ENCODE assay signal across 29 mouse cellular contexts in genomic region chr8:78651670-78652069, GRCm38 (mm10).
DNase-seq lines count a peak whose midpoint lies in the region; ATAC-seq and TF ChIP-seq lines count a peak whose summit lies in the region.
"Had no signal": no experiment of that assay in that cellular context is flagged by ENCODE, and none has a peak within 500 bp of the region (broad histone marks: within the 10 kb centered on the region; RNA-seq: fewer than 3 reads in every experiment).

No protein-coding gene starts in this region.

- DNase-seq in embryonic facial prominence, embryonic 14.5 days (ENCODE audit: low spot score): no peak
- no peak for DNase-seq in embryonic facial prominence, embryonic 10.5 days (ENCODE audit: low spot score)
- peak; percentile 64 for DNase-seq in kidney, postnatal 0 days (ENCODE audit: low spot score)
- peak; percentile 47 for DNase-seq in midbrain, embryonic 14.5 days
- DNase-seq in midbrain, embryonic 10.5 days (ENCODE audit: low spot score): no peak
- no peak for DNase-seq in stomach, postnatal 0 days (ENCODE audit: low spot score)
- DNase-seq in gastrocnemius, postnatal 25 days: no peak
- DNase-seq: adrenal gland, postnatal 10 days; cerebellum, adult 18-20 months; cerebellum, postnatal 14 days; gastrocnemius, postnatal 10 days; heart, postnatal 36 days; kidney, adult 9 months; kidney, postnatal 36 days; left cerebral cortex, postnatal 4 days; lung, postnatal 10 days; right cerebral cortex, adult 18-20 months; right cerebral cortex, postnatal 4 days; thymus, postnatal 4 days had no signal

- H3K4me3 ChIP-seq in embryonic facial prominence, embryonic 14.5 days (ENCODE audit: low read depth, low read length): no peak overlapping the region
- no peak overlapping the region for H3K4me3 ChIP-seq in embryonic facial prominence, embryonic 10.5 days
- H3K4me3 ChIP-seq in kidney, postnatal 0 days (replicated peaks; ENCODE audit: low read depth, low read length): no peak overlapping the region
- H3K4me3 ChIP-seq in kidney, embryonic 14.5 days (ENCODE audit: low read length): no peak overlapping the region
- H3K4me3 ChIP-seq in midbrain, embryonic 14.5 days (replicated peaks; ENCODE audit: low read depth, low read length): no peak overlapping the region
- no peak overlapping the region for H3K4me3 ChIP-seq in midbrain, embryonic 10.5 days
- no peak overlapping the region for H3K4me3 ChIP-seq in stomach, postnatal 0 days (ENCODE audit: low read depth, low read length)
- H3K4me3 ChIP-seq: embryonic facial prominence, embryonic 12.5 days; erythroblast, embryonic 14.5 days; forebrain, embryonic 12.5 days; heart, embryonic 15.5 days; limb, embryonic 15.5 days; liver, embryonic 15.5 days had no signal

- 71% methylated on average over 3 of the region's 3 CpGs for whole genome bisulfite sequencing in embryonic facial prominence, embryonic 14.5 days
- WGBS in embryonic facial prominence, embryonic 10.5 days: 80% methylated on average over 3 of the region's 3 CpGs
- WGBS in kidney, postnatal 0 days: 72% methylated on average over 3 of the region's 3 CpGs
- 80% methylated on average over 3 of the region's 3 CpGs for WGBS in kidney, embryonic 14.5 days
- 82% methylated on average over 3 of the region's 3 CpGs for WGBS in midbrain, embryonic 14.5 days
- WGBS in midbrain, embryonic 10.5 days: 90% methylated on average over 3 of the region's 3 CpGs
- WGBS in stomach, postnatal 0 days: 77% methylated on average over 3 of the region's 3 CpGs

- no peaks in the 10 kb centered on the region for H3K9me3 ChIP-seq in embryonic facial prominence, embryonic 14.5 days (ENCODE audit: control insufficient read depth, low read length)
- no peaks in the 10 kb centered on the region for H3K9me3 ChIP-seq in embryonic facial prominence, embryonic 10.5 days
- no peaks in the 10 kb centered on the region for H3K9me3 ChIP-seq in kidney, postnatal 0 days (replicated peaks; ENCODE audit: low read length)
- H3K9me3 ChIP-seq in kidney, embryonic 14.5 days (ENCODE audit: control insufficient read depth, low read length): no peaks in the 10 kb centered on the region
- H3K9me3 ChIP-seq in midbrain, embryonic 14.5 days (ENCODE audit: control insufficient read depth, low read length): no peaks in the 10 kb centered on the region
- H3K9me3 ChIP-seq in midbrain, embryonic 10.5 days (replicated peaks): no peaks in the 10 kb centered on the region
- no peaks in the 10 kb centered on the region for H3K9me3 ChIP-seq in stomach, postnatal 0 days (ENCODE audit: control insufficient read depth, low read length)
- H3K9me3 ChIP-seq: embryonic facial prominence, embryonic 12.5 days; forebrain, embryonic 12.5 days; heart, embryonic 15.5 days; limb, embryonic 15.5 days; liver, embryonic 15.5 days had no signal

- ATAC-seq in embryonic facial prominence, embryonic 14.5 days (ENCODE audit: low read depth): no peak
- no peak for ATAC-seq in kidney, postnatal 0 days (replicated peaks; ENCODE audit: low FRiP score, low read depth)
- no peak for ATAC-seq in kidney, embryonic 14.5 days (ENCODE audit: low FRiP score, low TSS enrichment)
- ATAC-seq in midbrain, embryonic 14.5 days (ENCODE audit: low FRiP score, low TSS enrichment): no peak
- no peak for ATAC-seq in stomach, postnatal 0 days (ENCODE audit: low FRiP score, low TSS enrichment)
- ATAC-seq: CD4-positive, CD25-positive, alpha-beta regulatory T cell, adult 4 months; midbrain, embryonic 16.5 days had no signal

- H3K9ac ChIP-seq in embryonic facial prominence, embryonic 14.5 days (ENCODE audit: low read depth, low read length): no peak overlapping the region
- no peak overlapping the region for H3K9ac ChIP-seq in kidney, postnatal 0 days (ENCODE audit: low read depth, low read length)
- H3K9ac ChIP-seq in kidney, embryonic 14.5 days (ENCODE audit: low read depth, low read length): no peak overlapping the region
- no peak overlapping the region for H3K9ac ChIP-seq in midbrain, embryonic 14.5 days (replicated peaks; ENCODE audit: low read length)
- no peak overlapping the region for H3K9ac ChIP-seq in stomach, postnatal 0 days (ENCODE audit: low read length)
- H3K9ac ChIP-seq: embryonic facial prominence, embryonic 12.5 days; forebrain, embryonic 12.5 days; heart, embryonic 15.5 days; hindbrain, embryonic 14.5 days; limb, embryonic 15.5 days; liver, embryonic 15.5 days had no signal

- TF ChIP-seq EP300 in stomach, postnatal 0 days (optimal IDR thresholded peaks at IDR 0.05): no peak

- H3K4me1 ChIP-seq in embryonic facial prominence, embryonic 14.5 days (ENCODE audit: control insufficient read depth, insufficient read depth, low read length): peaks cover 27% of the 10 kb centered on the region
- peaks cover 18% of the 10 kb centered on the region for H3K4me1 ChIP-seq in embryonic facial prominence, embryonic 10.5 days
- no peaks in the 10 kb centered on the region for H3K4me1 ChIP-seq in kidney, postnatal 0 days (replicated peaks; ENCODE audit: insufficient read depth, low read length)
- H3K4me1 ChIP-seq in kidney, embryonic 14.5 days (ENCODE audit: control insufficient read depth, insufficient read depth, low read length): no peaks in the 10 kb centered on the region
- H3K4me1 ChIP-seq in midbrain, embryonic 14.5 days (ENCODE audit: control insufficient read depth, insufficient read depth, low read length): no peaks in the 10 kb centered on the region
- peaks cover 4% of the 10 kb centered on the region for H3K4me1 ChIP-seq in midbrain, embryonic 10.5 days
- no peaks in the 10 kb centered on the region; the same call in 1 of the 2 replicates for H3K4me1 ChIP-seq in stomach, postnatal 0 days (replicated peaks; ENCODE audit: control insufficient read depth, insufficient read depth)
- H3K4me1 ChIP-seq: liver, embryonic 15.5 days had no signal

- TF ChIP-seq CTCF in kidney, postnatal 0 days (IDR thresholded peaks at IDR 0.05; ENCODE audit: low read depth): peak; percentile 38; the same call in 1 of the 2 replicates
- peak; percentile 51 for TF ChIP-seq CTCF in stomach, postnatal 0 days (IDR thresholded peaks at IDR 0.05; ENCODE audit: low read depth)

- 0 out of 2 replicates have a peak overlapping the region, but pooled peaks have one; percentile 28 for H3K27ac ChIP-seq in embryonic facial prominence, embryonic 14.5 days (replicated peaks; ENCODE audit: low read depth, low read length)
- no peak overlapping the region for H3K27ac ChIP-seq in embryonic facial prominence, embryonic 10.5 days (replicated peaks)
- no peak overlapping the region for H3K27ac ChIP-seq in kidney, postnatal 0 days
- H3K27ac ChIP-seq in kidney, embryonic 14.5 days (ENCODE audit: low read depth, low read length): no peak overlapping the region
- H3K27ac ChIP-seq in midbrain, embryonic 14.5 days (replicated peaks; ENCODE audit: low read depth, low read length): no peak overlapping the region
- no peak overlapping the region for H3K27ac ChIP-seq in midbrain, embryonic 10.5 days (replicated peaks)
- H3K27ac ChIP-seq in stomach, postnatal 0 days (replicated peaks): no peak overlapping the region
- H3K27ac ChIP-seq: embryonic facial prominence, embryonic 12.5 days; forebrain, embryonic 12.5 days; heart, embryonic 15.5 days; hindbrain, embryonic 14.5 days; limb, embryonic 15.5 days; liver, embryonic 15.5 days had no signal

- no peaks in the 10 kb centered on the region for H3K36me3 ChIP-seq in embryonic facial prominence, embryonic 14.5 days (ENCODE audit: control insufficient read depth, insufficient read depth, low read length)
- no peaks in the 10 kb centered on the region for H3K36me3 ChIP-seq in embryonic facial prominence, embryonic 10.5 days (replicated peaks)
- H3K36me3 ChIP-seq in kidney, postnatal 0 days (ENCODE audit: insufficient read depth, low read length): no peaks in the 10 kb centered on the region
- H3K36me3 ChIP-seq in kidney, embryonic 14.5 days (ENCODE audit: control insufficient read depth, insufficient read depth, low read length): no peaks in the 10 kb centered on the region
- no peaks in the 10 kb centered on the region for H3K36me3 ChIP-seq in midbrain, embryonic 14.5 days (ENCODE audit: control insufficient read depth, insufficient read depth, low read length)
- H3K36me3 ChIP-seq in midbrain, embryonic 10.5 days: no peaks in the 10 kb centered on the region
- H3K36me3 ChIP-seq in stomach, postnatal 0 days (ENCODE audit: control insufficient read depth, insufficient read depth, low read length): no peaks in the 10 kb centered on the region
- H3K36me3 ChIP-seq: embryonic facial prominence, embryonic 12.5 days; forebrain, embryonic 12.5 days; heart, embryonic 15.5 days; limb, embryonic 15.5 days; liver, embryonic 15.5 days had no signal

- H3K27me3 ChIP-seq in embryonic facial prominence, embryonic 14.5 days (replicated peaks; ENCODE audit: control insufficient read depth, insufficient read depth, low read length): no peaks in the 10 kb centered on the region
- no peaks in the 10 kb centered on the region for H3K27me3 ChIP-seq in embryonic facial prominence, embryonic 10.5 days (replicated peaks; ENCODE audit: low read depth, poor library complexity, severe bottlenecking)
- no peaks in the 10 kb centered on the region for H3K27me3 ChIP-seq in kidney, postnatal 0 days (ENCODE audit: insufficient read depth, low read length)
- no peaks in the 10 kb centered on the region for H3K27me3 ChIP-seq in kidney, embryonic 14.5 days (ENCODE audit: control insufficient read depth, insufficient read depth, low read length)
- H3K27me3 ChIP-seq in midbrain, embryonic 14.5 days (ENCODE audit: control insufficient read depth, insufficient read depth, low read length): no peaks in the 10 kb centered on the region
- H3K27me3 ChIP-seq in midbrain, embryonic 10.5 days (ENCODE audit: low read depth, poor library complexity, severe bottlenecking): no peaks in the 10 kb centered on the region
- H3K27me3 ChIP-seq in stomach, postnatal 0 days (ENCODE audit: control insufficient read depth, insufficient read depth, low read length): no peaks in the 10 kb centered on the region
- H3K27me3 ChIP-seq: embryonic facial prominence, embryonic 12.5 days; forebrain, embryonic 12.5 days; heart, embryonic 15.5 days; limb, embryonic 15.5 days; liver, embryonic 15.5 days had no signal

- H3K4me2 ChIP-seq in embryonic facial prominence, embryonic 14.5 days (ENCODE audit: low read depth, low read length): no peak overlapping the region
- no peak overlapping the region for H3K4me2 ChIP-seq in kidney, postnatal 0 days (ENCODE audit: low read length)
- no peak overlapping the region for H3K4me2 ChIP-seq in kidney, embryonic 14.5 days (replicated peaks; ENCODE audit: low read depth, low read length)
- no peak overlapping the region for H3K4me2 ChIP-seq in midbrain, embryonic 14.5 days (ENCODE audit: low read length)
- no peak overlapping the region for H3K4me2 ChIP-seq in stomach, postnatal 0 days (replicated peaks; ENCODE audit: low read depth)
- H3K4me2 ChIP-seq: embryonic facial prominence, embryonic 12.5 days; forebrain, embryonic 12.5 days; heart, embryonic 15.5 days; hindbrain, embryonic 14.5 days; limb, embryonic 15.5 days; liver, embryonic 15.5 days had no signal

Comparison
In these comparisons a context has a peak if more than half of its experiments do, and no peak if none do; other contexts are left out.
1. DNase-seq: peak in kidney, postnatal 0 days (single experiment) and midbrain, embryonic 14.5 days (single experiment); none in embryonic facial prominence, embryonic 14.5 days (single experiment), embryonic facial prominence, embryonic 10.5 days (single experiment), midbrain, embryonic 10.5 days (single experiment), stomach, postnatal 0 days (single experiment) and gastrocnemius, postnatal 25 days (single experiment).